In genomic region chr14:33989201-33989600, GRCm38 (mm10) we compare ENCODE assay signal across 33 mouse cellular contexts. TPM values are rescaled to one million over a fixed set of nuclear protein-coding genes. Genes with fewer than 3 reads are reported as not detected.
DNase-seq lines count a peak whose midpoint lies in the region; ATAC-seq and TF ChIP-seq lines count a peak whose summit lies in the region.
"Had no signal": no experiment of that assay in that cellular context is flagged by ENCODE, and none has a peak within 500 bp of the region (broad histone marks: within the 10 kb centered on the region; RNA-seq: fewer than 3 reads in every experiment).

No protein-coding gene starts in this region.

- TF ChIP-seq CTCF in lung, postnatal 0 days (IDR thresholded peaks at IDR 0.05), result no peak

- H3K4me1 ChIP-seq in lung, postnatal 0 days (ENCODE audit: insufficient read depth, low read depth, low read length), result no peaks in the 10 kb centered on the region
- H3K4me1 ChIP-seq: embryonic facial prominence, embryonic 12.5 days; embryonic facial prominence, embryonic 15.5 days; forebrain, embryonic 12.5 days; forebrain, embryonic 15.5 days had no signal

- H3K9ac ChIP-seq in lung, postnatal 0 days (replicated peaks; ENCODE audit: low read depth), result no peak overlapping the region
- H3K9ac ChIP-seq: embryonic facial prominence, embryonic 12.5 days; embryonic facial prominence, embryonic 15.5 days; forebrain, embryonic 12.5 days; forebrain, embryonic 15.5 days; hindbrain, embryonic 14.5 days had no signal

- no peak overlapping the region for H3K27ac ChIP-seq in lung, postnatal 0 days (ENCODE audit: low read length)
- H3K27ac ChIP-seq: embryonic facial prominence, embryonic 12.5 days; embryonic facial prominence, embryonic 15.5 days; forebrain, embryonic 12.5 days; forebrain, embryonic 15.5 days; heart, adult 2 months; hindbrain, embryonic 14.5 days; hindbrain, postnatal 0 days had no signal

- no peaks in the 10 kb centered on the region for H3K27me3 ChIP-seq in lung, postnatal 0 days (replicated peaks; ENCODE audit: insufficient read depth, low read length)
- H3K27me3 ChIP-seq: embryonic facial prominence, embryonic 15.5 days; forebrain, embryonic 12.5 days; forebrain, embryonic 15.5 days had no signal

- no peaks in the 10 kb centered on the region for H3K9me3 ChIP-seq in lung, postnatal 0 days (ENCODE audit: low read length)
- H3K9me3 ChIP-seq: embryonic facial prominence, embryonic 12.5 days; embryonic facial prominence, embryonic 15.5 days; forebrain, embryonic 12.5 days; forebrain, embryonic 15.5 days had no signal

- no peak for TF ChIP-seq EP300 in lung, postnatal 0 days (IDR thresholded peaks at IDR 0.05)

- peak; percentile 33; the same call in 1 of the 2 replicates for ATAC-seq in lung, postnatal 0 days
- ATAC-seq in erythroblast, adult 5-6 weeks (replicated peaks; ENCODE audit: low FRiP score, poor library complexity, severe bottlenecking), result no peak
- ATAC-seq: forebrain, embryonic 15.5 days; hindbrain, postnatal 0 days; inflammation-experienced regulatory T-cells, adult 6 months; intestine, embryonic 16.5 days had no signal

- no peak overlapping the region for H3K4me2 ChIP-seq in lung, postnatal 0 days (replicated peaks; ENCODE audit: low read depth, low read length)
- H3K4me2 ChIP-seq: embryonic facial prominence, embryonic 12.5 days; embryonic facial prominence, embryonic 15.5 days; forebrain, embryonic 12.5 days; forebrain, embryonic 15.5 days; heart, embryonic 11.5 days; hindbrain, embryonic 14.5 days had no signal

- H3K4me3 ChIP-seq in lung, postnatal 0 days (ENCODE audit: low read depth, low read length), result no peak overlapping the region
- H3K4me3 ChIP-seq: embryonic facial prominence, embryonic 12.5 days; embryonic facial prominence, embryonic 15.5 days; erythroblast, embryonic 14.5 days; forebrain, embryonic 12.5 days; forebrain, embryonic 15.5 days; heart, adult 2 months had no signal

- no peaks in the 10 kb centered on the region for H3K36me3 ChIP-seq in lung, postnatal 0 days (ENCODE audit: insufficient read depth, low read length)
- H3K36me3 ChIP-seq: embryonic facial prominence, embryonic 12.5 days; embryonic facial prominence, embryonic 15.5 days; forebrain, embryonic 12.5 days; forebrain, embryonic 15.5 days had no signal

- DNase-seq in heart, adult 11 months, result peak; percentile 28
- DNase-seq in heart, postnatal 4 days, result no peak
- DNase-seq in lung, postnatal 0 days (ENCODE audit: low spot score), result no peak
- DNase-seq in lung, adult 18-20 months, result no peak
- peak; percentile 76 for DNase-seq in R1 (ENCODE audit: low read depth, low spot score)
- DNase-seq: adrenal gland, adult 2 months; adrenal gland, postnatal 14 days; cerebellum, adult 11 months; cerebellum, adult 2 months; cerebellum, adult 9-11 months; cerebellum, postnatal 25 days; gastrocnemius, postnatal 25 days; heart, adult 2 months; heart, postnatal 36 days had no signal

- WGBS in lung, postnatal 0 days, result 36% methylated on average over 3 of the region's 3 CpGs

RNA-seq across cellular contexts. Expression of gene Zfp488, which starts 10.6 kb away (rescaled TPM):
- not detected for total RNA-seq in heart, postnatal 4 days (2021)
- not detected in 2 replicates for polyA plus RNA-seq in lung, postnatal 0 days (2015; fragmentation: Nextera tagmentation; extraction: Ambion mirVana)
- total RNA-seq in erythroblast, adult 5-6 weeks (2015; ENCODE audit: low replicate concordance), result not detected in 2 replicates
- total RNA-seq in erythroblast, adult 5-6 weeks (2017; ENCODE audit: low replicate concordance), result 0.14 TPM in 1 of 2 replicates, not detected in the other
- total RNA-seq: adrenal gland, postnatal 14 days; CH12.LX; common myeloid progenitor, adult 5-6 weeks; gastrocnemius, postnatal 25 days; heart, adult 2 months; heart, postnatal 36 days had no signal
- polyA plus RNA-seq: adrenal gland, adult 2 months; erythroblast, embryonic 14.5 days; heart, adult 2 months; heart, embryonic 11.5 days; heart, embryonic 14.5 days; heart, postnatal 0 days; inflammation-experienced regulatory T-cells, adult 6 months had no signal

RNA-seq across cellular contexts. Expression of gene Gm30083, which starts 25.8 kb away (rescaled TPM):
- total RNA-seq in heart, postnatal 4 days (2021), result not detected
- polyA plus RNA-seq in lung, postnatal 0 days (2015; fragmentation: Nextera tagmentation; extraction: Ambion mirVana), result not detected in 2 replicates
- not detected in 2 replicates for total RNA-seq in erythroblast, adult 5-6 weeks (2015; ENCODE audit: low replicate concordance)
- not detected in 2 replicates for total RNA-seq in erythroblast, adult 5-6 weeks (2017; ENCODE audit: low replicate concordance)
- total RNA-seq: adrenal gland, adult 2 months; adrenal gland, postnatal 14 days; adrenal gland, postnatal 4 days; CH12.LX; common myeloid progenitor, adult 5-6 weeks; gastrocnemius, adult 8-10 months; gastrocnemius, postnatal 25 days; heart, adult 2 months; heart, postnatal 36 days; hindbrain, postnatal 0 days had no signal
- polyA plus RNA-seq: adrenal gland, adult 2 months; cerebellum, adult 2 months; embryonic facial prominence, embryonic 12.5 days; embryonic facial prominence, embryonic 15.5 days; erythroblast, embryonic 14.5 days; forebrain, embryonic 12.5 days; forebrain, embryonic 15.5 days; gonadal fat pad, adult 2 months; heart, adult 2 months; heart, embryonic 11.5 days; heart, embryonic 14.5 days; heart, postnatal 0 days; hindbrain, embryonic 11.5 days; hindbrain, embryonic 14.5 days; hindbrain, postnatal 0 days; inflammation-experienced regulatory T-cells, adult 6 months; intestine, embryonic 16.5 days had no signal

RNA-seq across cellular contexts. Expression of gene Gm5460, which starts 27.4 kb away (rescaled TPM):
- total RNA-seq in heart, postnatal 4 days (2021), result under 1 TPM in 1 of 2 experiments, not detected in 1; 0.14 TPM
- not detected in 2 replicates for polyA plus RNA-seq in lung, postnatal 0 days (2015; fragmentation: Nextera tagmentation; extraction: Ambion mirVana)
- not detected in 2 replicates for total RNA-seq in erythroblast, adult 5-6 weeks (2015; ENCODE audit: low replicate concordance)
- total RNA-seq in erythroblast, adult 5-6 weeks (2017; ENCODE audit: low replicate concordance), result not detected in 2 replicates
- total RNA-seq: adrenal gland, postnatal 14 days; adrenal gland, postnatal 4 days; CH12.LX; common myeloid progenitor, adult 5-6 weeks; gastrocnemius, adult 8-10 months; gastrocnemius, postnatal 25 days; heart, adult 2 months; heart, postnatal 36 days; hindbrain, postnatal 0 days had no signal
- polyA plus RNA-seq: cerebellum, adult 2 months; embryonic facial prominence, embryonic 12.5 days; embryonic facial prominence, embryonic 15.5 days; erythroblast, embryonic 14.5 days; forebrain, embryonic 12.5 days; forebrain, embryonic 15.5 days; heart, adult 2 months; heart, embryonic 11.5 days; heart, embryonic 14.5 days; hindbrain, embryonic 11.5 days; hindbrain, embryonic 14.5 days; hindbrain, postnatal 0 days; inflammation-experienced regulatory T-cells, adult 6 months; intestine, embryonic 16.5 days had no signal

RNA-seq across cellular contexts. Expression of gene Rbp3, which starts 35.4 kb away (rescaled TPM):
- total RNA-seq in heart, postnatal 4 days (2021), result not detected
- not detected in 2 replicates for polyA plus RNA-seq in lung, postnatal 0 days (2015; fragmentation: Nextera tagmentation; extraction: Ambion mirVana)
- not detected in 2 replicates for total RNA-seq in erythroblast, adult 5-6 weeks (2015; ENCODE audit: low replicate concordance)
- not detected in 2 replicates for total RNA-seq in erythroblast, adult 5-6 weeks (2017; ENCODE audit: low replicate concordance)
- total RNA-seq: adrenal gland, adult 2 months; adrenal gland, postnatal 14 days; adrenal gland, postnatal 4 days; CH12.LX; common myeloid progenitor, adult 5-6 weeks; gastrocnemius, adult 8-10 months; gastrocnemius, postnatal 25 days; heart, adult 2 months; heart, postnatal 36 days had no signal
- polyA plus RNA-seq: adrenal gland, adult 2 months; cerebellum, adult 2 months; embryonic facial prominence, embryonic 15.5 days; erythroblast, embryonic 14.5 days; forebrain, embryonic 12.5 days; gonadal fat pad, adult 2 months; heart, adult 2 months; heart, embryonic 14.5 days; heart, postnatal 0 days; hindbrain, embryonic 11.5 days; hindbrain, embryonic 14.5 days; inflammation-experienced regulatory T-cells, adult 6 months; intestine, embryonic 16.5 days had no signal

RNA-seq across cellular contexts. Expression of gene Gdf2, which starts 48.4 kb away (rescaled TPM):
- total RNA-seq in heart, postnatal 4 days (2021), result under 1 TPM; 0.17 to 0.32 TPM
- 0.07 TPM in 1 of 2 replicates, not detected in the other for polyA plus RNA-seq in lung, postnatal 0 days (2015; fragmentation: Nextera tagmentation; extraction: Ambion mirVana)
- not detected in 2 replicates for total RNA-seq in erythroblast, adult 5-6 weeks (2015; ENCODE audit: low replicate concordance)
- total RNA-seq in erythroblast, adult 5-6 weeks (2017; ENCODE audit: low replicate concordance), result not detected in 2 replicates
- total RNA-seq: adrenal gland, adult 2 months; CH12.LX; common myeloid progenitor, adult 5-6 weeks; gastrocnemius, adult 8-10 months; gastrocnemius, postnatal 25 days had no signal
- polyA plus RNA-seq: adrenal gland, adult 2 months; embryonic facial prominence, embryonic 12.5 days; embryonic facial prominence, embryonic 15.5 days; erythroblast, embryonic 14.5 days; forebrain, embryonic 12.5 days; forebrain, embryonic 15.5 days; heart, embryonic 14.5 days; hindbrain, embryonic 11.5 days; inflammation-experienced regulatory T-cells, adult 6 months had no signal

Comparison
In these comparisons a context has a peak if more than half of its experiments do, and no peak if none do; other contexts are left out.
1. DNase-seq: peak in heart, adult 11 months (single experiment) and R1 (single experiment); none in heart, postnatal 4 days (single experiment), lung, postnatal 0 days (single experiment) and lung, adult 18-20 months (0 of 2).